Mouse (Mus musculus): ENCODE results near the gene Dock10. TPM values are rescaled to one million over a fixed set of nuclear protein-coding genes. Genes with fewer than 3 reads are reported as not detected.

The Dock10 gene
- polyA plus RNA-seq, 1 experiment from 2014 or later, result 3.2 TPM

- Histone ChIP-seq H3K9ac (replicated peaks; ENCODE audit: low read depth, low read length) (no peak overlapping the region), H3K27ac (ENCODE audit: low read length) (no peak overlapping the region), H3K4me1 (replicated peaks; ENCODE audit: control insufficient read depth, insufficient read depth, low read length) (no peaks in the 10 kb centered on the region), H3K36me3 (ENCODE audit: control insufficient read depth, insufficient read depth) (no peaks in the 10 kb centered on the region), H3K9me3 (ENCODE audit: control insufficient read depth, low read length) (no peaks in the 10 kb centered on the region), H3K4me2 (ENCODE audit: low read length) (no peak overlapping the region), H3K4me3 (replicated peaks; ENCODE audit: low read length) (no peak overlapping the region), H3K27me3 (replicated peaks; ENCODE audit: control insufficient read depth, insufficient read depth, low read length) (no peaks in the 10 kb centered on the region)
- ATAC-seq, result no peak
- 60% methylated on average over 5 of the region's 5 CpGs for WGBS
Observed at GRCm38 (mm10) chr1:80737812-80738391, 20.4 kb downstream of the Dock10 start.

DNA sequence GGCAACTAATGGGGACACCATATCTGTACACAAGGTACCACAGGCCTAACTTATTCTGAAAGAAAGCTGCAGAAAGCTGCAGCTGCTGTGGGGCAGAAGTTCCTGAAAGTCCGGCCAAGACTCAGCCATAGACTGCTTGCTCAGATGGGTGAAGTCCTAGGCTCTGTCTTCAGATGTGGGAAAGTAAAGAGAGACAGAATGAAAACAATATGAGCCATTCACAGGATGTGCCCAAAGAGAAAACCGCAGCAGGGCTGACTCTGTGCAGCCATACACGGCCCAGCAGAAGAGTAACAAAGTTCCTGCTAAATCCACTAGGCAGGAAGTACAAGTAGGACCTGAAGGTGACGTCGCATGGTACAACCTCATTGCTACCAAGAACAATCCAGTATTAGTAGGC is 27.7 kb downstream of the Dock10 start:
- WGBS, result 84% methylated on average over 5 of the region's 5 CpGs
- no peak overlapping the region for H3K4me3 ChIP-seq (replicated peaks; ENCODE audit: low read length)

DNA sequence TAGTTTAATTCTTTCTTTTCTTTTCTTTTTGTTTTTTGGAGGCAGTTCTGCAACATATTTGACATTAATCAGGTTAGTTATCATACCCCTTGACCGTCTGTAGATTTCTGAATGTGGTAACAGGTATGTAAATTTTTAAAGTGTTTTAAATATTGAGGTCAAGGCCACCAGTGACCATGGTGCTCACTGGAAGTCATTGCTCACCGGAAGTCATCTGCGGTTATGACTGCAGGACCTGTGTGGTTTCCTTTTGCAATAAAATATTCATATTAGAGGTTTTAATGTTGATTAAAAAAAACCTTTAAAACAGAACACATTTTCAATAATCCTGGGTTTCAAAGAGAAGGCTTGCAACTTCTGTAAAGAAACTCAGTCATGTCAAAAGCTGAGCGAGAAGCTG is 28.2 kb downstream of the Dock10 start:
- Histone ChIP-seq H3K27ac (ENCODE audit: low read length) (no peak overlapping the region), H3K9ac (replicated peaks; ENCODE audit: low read depth, low read length) (no peak overlapping the region), H3K36me3 (ENCODE audit: control insufficient read depth, insufficient read depth) (no peaks in the 10 kb centered on the region), H3K4me3 (replicated peaks; ENCODE audit: low read length) (no peak overlapping the region), H3K4me2 (ENCODE audit: low read length) (no peak overlapping the region), H3K9me3 (ENCODE audit: control insufficient read depth, low read length) (no peaks in the 10 kb centered on the region), H3K27me3 (replicated peaks; ENCODE audit: control insufficient read depth, insufficient read depth, low read length) (no peaks in the 10 kb centered on the region), H3K4me1 (replicated peaks; ENCODE audit: control insufficient read depth, insufficient read depth, low read length) (no peaks in the 10 kb centered on the region)
- ATAC-seq, result no peak
- WGBS, result 96% methylated on average over 4 of the region's 4 CpGs

More for the DNA sequence above, 27.7 kb downstream of the Dock10 start:
- Histone ChIP-seq H3K4me1 (replicated peaks; ENCODE audit: control insufficient read depth, insufficient read depth, low read length) (no peaks in the 10 kb centered on the region), H3K9ac (replicated peaks; ENCODE audit: low read depth, low read length) (no peak overlapping the region), H3K4me2 (ENCODE audit: low read length) (no peak overlapping the region), H3K27me3 (replicated peaks; ENCODE audit: control insufficient read depth, insufficient read depth, low read length) (no peaks in the 10 kb centered on the region), H3K27ac (ENCODE audit: low read length) (no peak overlapping the region), H3K9me3 (ENCODE audit: control insufficient read depth, low read length) (no peaks in the 10 kb centered on the region), H3K36me3 (ENCODE audit: control insufficient read depth, insufficient read depth) (no peaks in the 10 kb centered on the region)
- ATAC-seq, result no peak

DNA sequence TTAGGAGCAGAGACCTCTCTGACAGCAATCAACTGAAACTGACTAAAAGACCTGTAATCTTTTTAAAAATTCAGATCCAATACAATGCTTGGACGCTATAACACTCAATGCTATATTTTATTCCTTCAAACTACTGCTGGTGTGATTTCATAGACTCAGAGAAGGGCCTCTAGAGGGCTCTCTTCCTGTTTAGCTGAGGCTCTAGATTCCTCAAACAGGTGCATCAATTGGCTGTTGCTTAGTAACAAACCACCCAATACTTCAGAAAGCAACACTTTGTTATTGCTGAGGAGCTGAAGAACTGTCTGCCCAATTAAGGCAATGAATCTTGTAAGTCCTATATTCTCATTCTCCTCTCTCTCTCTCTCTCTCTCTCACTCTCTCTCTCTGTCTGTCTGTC is 30.1 kb downstream of the Dock10 start:
- H3K9me3 ChIP-seq (ENCODE audit: control insufficient read depth, low read length), result no peaks in the 10 kb centered on the region
- H3K36me3 ChIP-seq (ENCODE audit: control insufficient read depth, insufficient read depth), result no peaks in the 10 kb centered on the region
- no peak for ATAC-seq
- H3K4me3 ChIP-seq (replicated peaks; ENCODE audit: low read length), result no peak overlapping the region
- no peak overlapping the region for H3K4me2 ChIP-seq (ENCODE audit: low read length)
- no peak overlapping the region for H3K9ac ChIP-seq (replicated peaks; ENCODE audit: low read depth, low read length)
- WGBS, result 58% methylated on average over 1 of the region's 1 CpGs
- no peak overlapping the region for H3K27ac ChIP-seq (ENCODE audit: low read length)
- no peaks in the 10 kb centered on the region for H3K4me1 ChIP-seq (replicated peaks; ENCODE audit: control insufficient read depth, insufficient read depth, low read length)
- H3K27me3 ChIP-seq (replicated peaks; ENCODE audit: control insufficient read depth, insufficient read depth, low read length), result no peaks in the 10 kb centered on the region

DNA sequence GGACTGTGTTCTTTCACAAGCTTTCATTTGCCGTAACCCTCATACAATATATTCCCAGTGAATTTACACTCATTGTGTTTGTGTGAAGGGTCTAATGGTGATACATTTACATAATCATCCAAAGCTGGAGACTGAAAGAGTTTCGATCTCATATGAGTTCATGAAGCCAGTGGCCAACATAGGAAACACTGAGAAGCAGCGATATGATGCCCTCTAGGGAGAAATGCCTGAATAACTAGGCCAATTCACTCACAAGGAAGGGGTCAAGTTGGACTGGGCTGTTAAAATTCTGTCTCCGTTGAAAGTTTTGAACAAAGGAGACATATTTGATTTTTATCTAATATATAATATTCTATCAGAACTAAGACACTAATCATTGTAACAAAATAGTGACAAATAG is 30.9 kb downstream of the Dock10 start:
- no peaks in the 10 kb centered on the region for H3K27me3 ChIP-seq (replicated peaks; ENCODE audit: control insufficient read depth, insufficient read depth, low read length)
- H3K27ac ChIP-seq (ENCODE audit: low read length), result no peak overlapping the region
- no peak overlapping the region for H3K4me2 ChIP-seq (ENCODE audit: low read length)
- no peak overlapping the region for H3K4me3 ChIP-seq (replicated peaks; ENCODE audit: low read length)
- no peaks in the 10 kb centered on the region for H3K36me3 ChIP-seq (ENCODE audit: control insufficient read depth, insufficient read depth)
- H3K4me1 ChIP-seq (replicated peaks; ENCODE audit: control insufficient read depth, insufficient read depth, low read length), result no peaks in the 10 kb centered on the region
- no peaks in the 10 kb centered on the region for H3K9me3 ChIP-seq (ENCODE audit: control insufficient read depth, low read length)
- 84% methylated on average over 4 of the region's 4 CpGs for WGBS
- ATAC-seq, result no peak
- no peak overlapping the region for H3K9ac ChIP-seq (replicated peaks; ENCODE audit: low read depth, low read length)

- H3K4me2 ChIP-seq (ENCODE audit: low read length), result no peak overlapping the region
- 30% methylated on average over 4 of the region's 4 CpGs for WGBS
- no peak for ATAC-seq
- H3K9ac ChIP-seq (replicated peaks; ENCODE audit: low read depth, low read length), result no peak overlapping the region
- no peaks in the 10 kb centered on the region for H3K27me3 ChIP-seq (replicated peaks; ENCODE audit: control insufficient read depth, insufficient read depth, low read length)
- H3K9me3 ChIP-seq (ENCODE audit: control insufficient read depth, low read length), result no peaks in the 10 kb centered on the region
- H3K4me3 ChIP-seq (replicated peaks; ENCODE audit: low read length), result no peak overlapping the region
- H3K4me1 ChIP-seq (replicated peaks; ENCODE audit: control insufficient read depth, insufficient read depth, low read length), result no peaks in the 10 kb centered on the region
- H3K27ac ChIP-seq (ENCODE audit: low read length), result no peak overlapping the region
- H3K36me3 ChIP-seq (ENCODE audit: control insufficient read depth, insufficient read depth), result no peaks in the 10 kb centered on the region
Observed at GRCm38 (mm10) chr1:80722647-80723046, 35.7 kb downstream of the Dock10 start.

GRCm38 (mm10) chr1:80722001-80722400 is 36.3 kb downstream of the Dock10 start:
- Histone ChIP-seq H3K36me3 (ENCODE audit: control insufficient read depth, insufficient read depth) (no peaks in the 10 kb centered on the region), H3K4me1 (replicated peaks; ENCODE audit: control insufficient read depth, insufficient read depth, low read length) (no peaks in the 10 kb centered on the region), H3K4me2 (ENCODE audit: low read length) (no peak overlapping the region), H3K4me3 (replicated peaks; ENCODE audit: low read length) (no peak overlapping the region), H3K9ac (replicated peaks; ENCODE audit: low read depth, low read length) (no peak overlapping the region), H3K27me3 (replicated peaks; ENCODE audit: control insufficient read depth, insufficient read depth, low read length) (no peaks in the 10 kb centered on the region), H3K27ac (ENCODE audit: low read length) (no peak overlapping the region), H3K9me3 (ENCODE audit: control insufficient read depth, low read length) (no peaks in the 10 kb centered on the region)
- no peak for ATAC-seq
- WGBS, result 56% methylated on average over 1 of the region's 1 CpGs

- Histone ChIP-seq H3K4me2 (ENCODE audit: low read length) (no peak overlapping the region), H3K9me3 (ENCODE audit: control insufficient read depth, low read length) (no peaks in the 10 kb centered on the region), H3K4me1 (replicated peaks; ENCODE audit: control insufficient read depth, insufficient read depth, low read length) (no peaks in the 10 kb centered on the region), H3K4me3 (replicated peaks; ENCODE audit: low read length) (no peak overlapping the region), H3K9ac (replicated peaks; ENCODE audit: low read depth, low read length) (no peak overlapping the region), H3K27me3 (replicated peaks; ENCODE audit: control insufficient read depth, insufficient read depth, low read length) (no peaks in the 10 kb centered on the region), H3K27ac (ENCODE audit: low read length) (no peak overlapping the region), H3K36me3 (ENCODE audit: control insufficient read depth, insufficient read depth) (no peaks in the 10 kb centered on the region)
- no peak for ATAC-seq
- 90% methylated on average over 2 of the region's 2 CpGs for WGBS
Observed at GRCm38 (mm10) chr1:80721181-80721580, 37.1 kb downstream of the Dock10 start.

DNA sequence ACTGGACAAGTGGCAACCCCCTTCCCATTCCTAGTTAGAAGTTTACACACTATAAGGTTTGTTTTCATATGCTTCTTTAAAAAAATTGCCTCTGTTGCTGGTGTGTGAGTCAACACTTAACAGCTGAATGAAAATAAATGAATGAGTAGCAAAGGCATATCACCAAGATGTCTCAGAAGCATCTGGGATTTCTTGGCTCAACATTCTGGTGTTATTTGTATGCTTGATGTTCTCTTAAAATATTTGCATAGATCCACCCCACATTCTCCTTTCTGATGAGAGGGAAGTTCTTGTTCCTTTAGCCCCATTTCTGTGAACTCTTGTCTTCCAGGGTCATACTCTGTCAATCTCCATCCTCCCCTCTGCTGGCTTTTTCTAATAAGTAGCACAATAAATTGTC is 38.2 kb downstream of the Dock10 start:
- Histone ChIP-seq H3K27me3 (replicated peaks; ENCODE audit: control insufficient read depth, insufficient read depth, low read length) (no peaks in the 10 kb centered on the region), H3K4me1 (replicated peaks; ENCODE audit: control insufficient read depth, insufficient read depth, low read length) (no peaks in the 10 kb centered on the region), H3K4me2 (ENCODE audit: low read length) (no peak overlapping the region), H3K27ac (ENCODE audit: low read length) (no peak overlapping the region), H3K36me3 (ENCODE audit: control insufficient read depth, insufficient read depth) (no peaks in the 10 kb centered on the region), H3K9ac (replicated peaks; ENCODE audit: low read depth, low read length) (no peak overlapping the region), H3K9me3 (ENCODE audit: control insufficient read depth, low read length) (no peaks in the 10 kb centered on the region), H3K4me3 (replicated peaks; ENCODE audit: low read length) (no peak overlapping the region)
- no peak for ATAC-seq

GRCm38 (mm10) chr1:80719436-80719835 is 38.9 kb downstream of the Dock10 start:
- no peak overlapping the region for H3K9ac ChIP-seq (replicated peaks; ENCODE audit: low read depth, low read length)
- no peaks in the 10 kb centered on the region for H3K36me3 ChIP-seq (ENCODE audit: control insufficient read depth, insufficient read depth)
- 93% methylated on average over 6 of the region's 6 CpGs for WGBS
- no peaks in the 10 kb centered on the region for H3K9me3 ChIP-seq (ENCODE audit: control insufficient read depth, low read length)
- H3K27me3 ChIP-seq (replicated peaks; ENCODE audit: control insufficient read depth, insufficient read depth, low read length), result no peaks in the 10 kb centered on the region
- H3K4me3 ChIP-seq (replicated peaks; ENCODE audit: low read length), result no peak overlapping the region
- H3K4me1 ChIP-seq (replicated peaks; ENCODE audit: control insufficient read depth, insufficient read depth, low read length), result no peaks in the 10 kb centered on the region
- no peak overlapping the region for H3K4me2 ChIP-seq (ENCODE audit: low read length)
- ATAC-seq, result no peak
- H3K27ac ChIP-seq (ENCODE audit: low read length), result no peak overlapping the region
